2 mouse cellular contexts compared by ENCODE assay signal in the genomic region with DNA sequence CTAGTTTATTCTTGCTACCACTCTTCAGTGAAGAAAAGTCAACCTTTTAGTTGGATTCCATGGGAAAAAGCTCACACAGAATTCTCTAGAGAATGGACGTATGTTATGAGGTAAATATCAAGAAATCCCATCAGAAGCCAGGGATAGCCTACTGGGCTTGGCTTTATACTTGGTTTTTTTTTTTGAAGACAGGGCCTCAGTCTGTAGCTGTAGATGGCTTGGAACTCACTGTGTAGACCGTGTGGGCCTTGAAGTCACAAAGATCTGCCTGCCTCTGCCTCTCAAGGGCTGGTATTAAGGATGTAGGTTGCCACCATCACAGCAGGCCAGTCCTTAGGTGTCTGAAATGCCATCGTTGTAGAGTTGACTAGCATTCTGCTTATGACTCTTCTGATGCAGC.
TF ChIP-seq lines count a peak whose summit lies in the region.

No protein-coding gene starts in this region.

TF ChIP-seq in ES-E14, 5 proteins besides CTCF, POLR2A, EP300 and RAD21:
- TF ChIP-seq CHD2 (IDR thresholded peaks at IDR 0.05; ENCODE audit: low read depth, low read length) (no peak), ZNF384 (IDR thresholded peaks at IDR 0.05; ENCODE audit: low read depth, low read length) (peak; percentile 62), MAFK (IDR thresholded peaks at IDR 0.05; ENCODE audit: insufficient read depth, low read depth, low read length) (no peak), HCFC1 (IDR thresholded peaks at IDR 0.05; ENCODE audit: borderline replicate concordance, insufficient read depth, low read length) (no peak)
TF ChIP-seq in ES-E14: peak in this region for 1.

TF ChIP-seq in MEL, 35 proteins besides CTCF, POLR2A, EP300 and RAD21:
- TF ChIP-seq ZNF384 (IDR thresholded peaks at IDR 0.05; ENCODE audit: low read depth, low read length), result peak; percentile 79
- TF ChIP-seq CHD2 (IDR thresholded peaks at IDR 0.05; ENCODE audit: low read length), result no peak
